Mouse (Mus musculus) adrenal gland, adult (tissue): Measurements from ENCODE around the gene Pfn4.
A peak's percentile ranks its signal among the peaks of the same experiment; 100 is the strongest.
"Not testable (repeated sequence)": the region's sequence is repeated elsewhere in the genome, so short reads cannot be mapped to it uniquely, and the experiment has no call there.

Source experiments
- DNase-seq, 2 experiments: peaks; one replicate each; pipeline ENCODE4 v3.0.0; 2022 to 2023; ENCODE audit warnings: low spot score in 1 of 2; ENCODE audit not compliant: inconsistent age in 2 of 2

Pfn4 gene

DNA sequence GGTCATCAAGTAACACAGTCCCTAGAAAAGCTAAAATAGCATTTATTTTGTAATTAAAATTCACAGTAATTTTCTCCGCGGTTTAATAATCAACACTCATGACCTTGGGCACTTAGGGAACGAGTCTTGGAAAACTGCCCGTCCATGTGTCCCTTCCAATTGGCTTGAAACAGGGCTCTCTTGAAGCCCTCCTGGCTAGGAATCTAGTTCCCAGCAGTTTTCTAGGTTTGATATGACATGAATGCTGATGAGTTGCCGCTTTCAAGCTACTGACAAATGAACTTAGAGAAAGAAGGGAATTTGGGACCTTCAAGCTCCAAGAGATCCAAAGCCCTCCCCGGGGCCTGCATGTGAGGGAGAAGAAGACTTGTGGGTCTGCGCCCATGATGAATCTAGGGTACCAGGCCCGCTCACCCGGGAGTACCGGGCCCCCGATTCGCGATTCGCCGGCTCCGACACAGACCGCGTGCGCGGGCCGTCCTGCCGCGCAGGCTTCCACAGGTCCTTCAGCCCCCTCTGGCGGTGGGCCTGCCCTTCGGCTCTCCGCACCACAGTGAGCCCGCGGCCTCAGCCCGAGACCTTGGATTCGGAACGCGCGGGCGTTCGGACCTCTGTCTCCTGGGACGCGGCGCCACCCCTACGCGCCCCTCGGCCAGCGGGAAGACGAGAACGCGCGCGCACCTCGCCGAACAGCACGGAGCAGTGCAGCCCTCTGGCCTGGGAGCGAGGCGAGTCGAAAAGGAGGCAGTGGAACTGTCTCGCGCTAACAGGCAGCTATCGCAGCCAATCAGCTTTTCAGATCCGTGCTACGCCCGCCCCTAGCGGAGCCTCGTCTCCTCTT is at the start of gene Pfn4, which contains the start of gene Fam228b:
Gene Pfn4 (plus strand): TSS at position 531 of the 841 bp plus-strand sequence.
Gene Fam228b (minus strand): TSS at position 776 of the 841 bp plus-strand sequence.
- DNase-seq, result peak; percentile 95 to 99

DNA sequence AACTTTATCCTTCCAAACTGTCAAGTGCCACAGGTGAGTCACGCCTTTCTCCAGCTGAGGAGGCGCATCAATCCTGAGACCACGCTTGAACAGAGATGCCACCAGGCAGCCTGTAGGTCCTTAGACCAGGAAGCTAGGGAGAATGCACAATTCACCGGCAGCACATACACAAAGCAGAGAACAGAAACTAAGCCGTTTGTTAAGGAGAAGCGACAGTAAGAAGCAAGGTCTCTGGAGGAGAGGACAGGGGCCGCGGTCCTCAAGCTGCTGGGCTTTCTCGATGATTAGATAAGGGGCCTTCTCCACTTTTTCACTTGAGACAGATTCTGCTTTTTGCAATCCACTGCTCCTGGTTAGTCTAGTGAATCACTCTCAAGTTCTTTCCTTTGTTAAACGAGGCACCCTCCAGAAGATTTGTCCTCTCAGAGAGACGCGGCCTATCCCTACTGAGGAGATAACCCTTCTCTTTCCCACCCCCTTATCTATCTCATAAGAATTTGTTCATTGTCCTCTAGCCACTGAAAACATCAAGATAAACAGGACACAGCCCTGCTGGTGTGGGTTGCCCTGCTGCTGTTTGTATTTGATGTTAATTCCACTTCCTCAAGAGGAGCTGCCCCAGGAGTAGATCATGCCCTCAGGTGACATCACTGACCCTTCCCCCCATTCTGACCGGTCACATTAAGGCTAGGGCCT is 49.6 kb upstream of the Pfn4 start:
- DNase-seq, result no peak

DNA sequence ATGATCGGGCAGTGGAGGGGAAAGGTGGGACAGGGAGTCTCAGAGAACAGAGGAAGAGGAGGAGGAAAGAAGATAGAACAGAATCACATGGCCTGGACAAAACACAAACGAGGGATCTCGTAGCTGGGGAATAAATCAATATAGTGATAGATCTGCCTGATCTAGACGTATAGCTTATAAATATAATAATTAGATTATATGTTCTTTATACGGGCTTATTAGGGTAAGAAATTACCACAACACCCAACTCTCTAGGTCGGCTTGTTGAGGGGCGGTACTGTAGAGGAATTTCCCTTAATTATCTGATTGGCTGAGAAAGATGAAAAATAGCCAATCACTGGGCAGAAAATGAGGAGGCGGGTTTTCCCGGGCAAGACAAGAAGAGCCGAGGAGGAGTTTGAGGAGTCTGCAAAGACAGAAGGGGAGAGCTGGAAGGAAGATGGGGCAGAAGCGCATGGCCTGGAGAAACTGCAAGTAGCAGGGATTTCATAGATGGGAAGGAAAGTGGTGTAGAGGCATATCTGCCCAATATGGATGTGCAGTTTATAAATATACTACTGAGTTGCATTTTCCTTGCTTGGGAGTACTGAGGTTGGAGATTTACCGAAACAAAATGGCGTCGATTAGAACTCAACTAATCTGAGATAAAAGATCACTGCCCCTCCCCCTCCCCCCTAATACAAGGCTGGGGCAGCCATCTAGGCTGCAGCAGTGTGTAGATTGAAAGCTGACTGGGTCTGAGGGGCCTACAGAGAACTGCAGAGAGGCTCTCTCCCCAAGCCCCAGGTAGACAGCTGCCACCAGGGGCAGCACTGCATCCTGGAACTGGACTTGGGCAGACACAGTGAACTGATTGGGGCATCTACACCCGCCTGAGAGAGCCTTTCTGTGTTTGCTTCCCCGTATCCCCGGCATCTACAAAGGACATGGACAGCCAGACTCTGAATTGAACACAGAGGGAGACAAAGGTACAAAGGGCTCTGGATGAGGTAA is 48.8 kb upstream of the Pfn4 start:
- no peak for DNase-seq

DNA sequence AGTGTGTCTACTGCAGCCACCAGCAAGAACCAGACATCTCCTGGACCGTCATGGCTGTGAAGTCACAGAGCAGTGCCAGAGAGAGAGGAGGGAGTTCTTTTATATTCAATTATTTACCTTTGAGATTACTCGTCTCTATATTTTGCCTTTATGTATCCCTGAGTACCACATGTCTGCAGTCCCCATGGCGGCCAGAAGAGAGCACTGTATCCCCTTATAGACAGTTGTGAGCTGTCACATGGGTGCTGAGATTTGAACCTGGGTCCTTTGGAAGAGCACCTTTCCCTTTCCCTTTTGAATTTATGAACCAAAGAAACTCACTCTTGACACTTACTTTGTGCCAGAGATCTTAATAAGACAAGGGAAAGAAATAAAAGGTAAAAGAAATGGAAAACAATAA is 39.7 kb upstream of the Pfn4 start:
- no peak for DNase-seq

DNA sequence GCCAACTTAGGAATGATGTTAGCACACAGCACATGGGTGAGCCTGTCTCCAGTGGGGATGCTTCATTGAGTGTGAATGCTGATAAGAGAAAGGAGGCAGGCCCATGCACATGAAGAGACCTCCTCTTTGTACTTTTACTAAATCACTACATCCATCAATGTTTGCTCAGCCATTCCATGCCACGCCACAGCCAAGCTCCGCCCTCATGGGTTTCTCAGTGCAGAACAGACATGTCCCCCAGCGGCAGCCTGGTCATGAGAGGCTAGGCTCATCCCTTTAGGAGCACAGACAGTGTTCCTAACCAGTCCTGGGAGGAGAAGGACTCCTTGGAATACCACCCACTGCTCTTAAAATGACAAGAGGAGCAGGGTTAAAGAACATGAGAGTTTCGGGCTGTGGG is 37.2 kb upstream of the Pfn4 start:
- no peak for DNase-seq

DNA sequence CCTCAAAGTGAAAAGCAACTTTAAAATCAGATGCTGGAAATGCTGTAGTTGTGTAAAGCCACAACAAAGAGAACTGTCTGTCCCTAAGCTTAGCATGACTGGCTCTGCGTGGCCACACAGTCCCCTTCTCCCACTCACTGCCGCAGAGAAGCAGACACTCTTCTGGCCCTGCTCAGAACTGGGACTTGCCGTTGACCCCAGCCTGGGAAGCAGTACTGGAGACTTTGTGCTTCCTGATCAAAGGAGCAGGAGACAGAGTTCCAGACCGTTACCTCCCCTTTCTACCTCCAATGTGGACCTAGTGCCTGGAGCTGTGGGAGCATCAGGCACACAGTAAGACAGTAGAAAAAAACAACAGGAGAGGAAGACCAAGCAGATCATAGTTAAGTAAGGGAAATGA is 36.5 kb upstream of the Pfn4 start:
- no peak for DNase-seq

DNA sequence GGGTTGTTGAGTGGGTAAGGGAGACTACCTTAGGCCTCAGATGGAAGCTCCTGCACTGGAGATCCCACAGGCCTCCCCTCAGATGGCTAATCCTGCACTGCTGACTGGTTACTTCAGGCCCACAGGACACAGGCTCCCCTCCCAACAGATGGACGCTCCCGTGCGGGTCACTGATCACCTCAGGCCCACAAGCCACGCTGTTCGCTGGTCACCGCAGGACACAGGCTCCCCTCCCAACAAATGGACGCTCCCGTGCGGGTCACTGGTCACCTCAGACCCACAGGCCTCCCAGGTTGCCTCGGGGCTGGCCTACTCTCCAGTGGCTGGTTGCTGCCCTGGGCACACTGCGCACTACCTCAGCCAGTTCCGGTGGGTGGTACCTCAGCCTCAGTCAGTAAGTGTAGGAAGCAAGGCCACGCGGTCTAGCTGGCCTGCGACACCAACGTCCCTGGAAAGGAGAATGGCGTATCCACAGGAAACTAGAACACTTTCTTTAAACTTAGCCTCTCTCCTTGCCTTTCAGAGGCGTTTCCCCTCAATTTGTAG is 30.7 kb upstream of the Pfn4 start, which contains the start of gene Fam228a:
Gene Fam228a (minus strand): TSS at position 400 of the 546 bp plus-strand sequence.
- no peak for DNase-seq

DNA sequence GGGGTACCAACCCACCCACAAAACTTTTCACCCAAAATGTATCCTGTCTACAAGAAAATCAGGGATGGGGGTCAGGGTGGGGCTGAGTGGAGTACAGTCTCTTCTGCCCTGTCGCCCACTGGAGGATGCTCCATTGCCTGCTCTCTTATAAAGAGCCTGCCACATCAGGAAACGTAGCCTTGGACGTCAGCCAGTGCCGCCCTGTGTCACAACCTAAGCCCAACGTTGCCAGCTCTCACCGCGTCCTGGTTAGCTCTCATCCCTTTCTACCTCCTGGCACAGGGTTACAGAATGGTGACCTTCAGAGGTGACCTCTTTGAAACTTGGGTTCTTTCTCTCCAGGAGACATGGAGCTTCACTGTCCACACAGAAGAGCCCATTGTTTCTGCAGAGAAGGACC is 28.0 kb upstream of the Pfn4 start:
- DNase-seq, result peak in 1 of 2 experiments; percentile 76

DNA sequence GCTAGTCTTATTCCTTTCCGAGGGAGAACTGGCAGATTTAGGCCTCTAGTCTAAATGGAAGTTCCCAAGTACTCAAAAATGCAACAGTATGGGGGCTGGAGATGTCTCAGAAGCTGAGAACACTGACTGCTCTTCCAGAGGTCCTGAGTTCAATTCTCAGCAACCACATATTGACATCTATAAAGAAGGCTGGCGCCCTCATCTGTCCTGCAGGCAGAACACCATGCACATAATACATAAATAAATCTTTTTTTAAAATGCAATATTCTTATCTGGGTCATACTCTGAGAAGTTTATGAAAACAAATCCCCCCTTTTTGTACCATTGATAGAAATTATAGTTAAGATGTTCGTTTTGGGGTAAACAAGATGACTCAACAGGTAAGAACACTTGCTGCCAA is 26.6 kb upstream of the Pfn4 start:
- DNase-seq, result no peak

DNA sequence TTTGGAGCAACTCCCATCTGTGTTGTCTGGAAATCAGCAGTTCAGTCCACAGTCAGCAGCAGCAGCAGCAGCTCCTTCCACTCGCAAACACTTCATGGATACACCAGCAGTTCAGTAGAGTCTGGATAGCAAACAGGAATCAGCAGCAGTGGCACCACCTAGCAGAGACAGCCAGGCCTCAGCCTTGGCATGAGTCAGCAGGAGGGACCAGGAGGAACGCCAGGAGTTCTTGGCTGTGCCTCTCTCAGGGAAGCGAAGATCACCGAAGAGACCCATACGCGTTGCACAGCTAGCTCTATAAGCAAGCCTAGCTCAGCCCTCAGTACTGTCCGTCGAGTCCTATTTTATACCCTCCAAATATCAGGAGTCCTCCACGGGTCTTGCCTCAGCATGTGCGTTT is 24.3 kb upstream of the Pfn4 start:
- DNase-seq, result peak in 1 of 2 experiments; percentile 28

DNA sequence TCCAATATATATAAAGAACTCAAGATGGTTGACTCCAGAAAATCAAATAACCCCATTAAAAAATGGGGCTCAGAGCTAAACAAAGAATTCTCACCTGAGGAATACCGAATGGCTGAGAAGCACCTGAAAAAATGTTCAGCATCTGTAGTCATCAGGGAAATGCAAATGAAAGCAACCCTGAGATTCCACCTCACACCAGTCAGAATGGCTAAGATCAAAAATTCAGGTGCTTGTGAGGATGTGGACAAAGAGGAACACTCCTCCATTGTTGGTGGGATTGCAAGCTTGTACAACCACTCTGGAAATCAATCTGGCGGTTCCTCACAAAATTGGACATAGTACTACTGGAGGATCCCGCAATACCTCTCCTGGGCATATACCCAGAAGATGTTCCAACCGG is 14.4 kb upstream of the Pfn4 start:
- DNase-seq, result not testable (repeated sequence)

DNA sequence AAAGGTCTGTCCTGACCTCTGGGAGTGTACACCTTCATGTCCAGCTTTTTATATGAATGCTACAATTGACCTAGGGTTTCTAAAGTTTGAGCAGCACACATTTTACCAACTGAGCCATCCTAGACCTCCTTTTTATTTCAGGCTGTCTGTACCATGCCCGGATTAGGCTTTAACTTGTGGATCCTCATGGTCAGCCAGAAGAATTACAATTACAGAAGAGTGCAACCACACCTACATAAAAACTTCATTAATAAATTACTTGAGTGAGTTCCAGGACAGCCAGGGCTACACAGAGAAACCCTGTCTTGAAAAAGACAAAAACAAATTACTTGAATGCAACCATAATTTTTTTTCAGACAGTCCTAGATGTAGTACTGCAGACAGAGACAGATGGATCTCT is 11.8 kb upstream of the Pfn4 start:
- no peak for DNase-seq

DNA sequence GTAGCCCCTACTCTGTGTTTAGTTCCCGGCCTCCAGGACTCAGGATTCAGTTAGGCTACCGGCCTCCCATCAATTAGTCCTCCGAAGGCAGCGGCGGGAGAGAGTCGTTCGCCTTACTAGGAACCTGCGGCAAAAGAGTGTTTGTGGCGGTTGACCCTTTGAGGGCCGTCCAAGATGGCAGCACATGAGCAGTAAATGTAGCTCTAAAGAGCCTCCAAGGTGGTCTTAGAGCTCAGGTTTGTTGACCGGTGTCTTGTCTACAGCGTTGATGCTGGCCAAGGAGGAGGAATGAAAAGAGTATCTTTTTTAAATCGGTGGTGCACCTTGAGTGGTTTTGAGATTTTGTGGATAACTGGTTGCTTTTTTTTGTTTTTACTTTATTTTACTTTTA is 506 bp downstream of the Pfn4 start:
- no peak for DNase-seq

DNA sequence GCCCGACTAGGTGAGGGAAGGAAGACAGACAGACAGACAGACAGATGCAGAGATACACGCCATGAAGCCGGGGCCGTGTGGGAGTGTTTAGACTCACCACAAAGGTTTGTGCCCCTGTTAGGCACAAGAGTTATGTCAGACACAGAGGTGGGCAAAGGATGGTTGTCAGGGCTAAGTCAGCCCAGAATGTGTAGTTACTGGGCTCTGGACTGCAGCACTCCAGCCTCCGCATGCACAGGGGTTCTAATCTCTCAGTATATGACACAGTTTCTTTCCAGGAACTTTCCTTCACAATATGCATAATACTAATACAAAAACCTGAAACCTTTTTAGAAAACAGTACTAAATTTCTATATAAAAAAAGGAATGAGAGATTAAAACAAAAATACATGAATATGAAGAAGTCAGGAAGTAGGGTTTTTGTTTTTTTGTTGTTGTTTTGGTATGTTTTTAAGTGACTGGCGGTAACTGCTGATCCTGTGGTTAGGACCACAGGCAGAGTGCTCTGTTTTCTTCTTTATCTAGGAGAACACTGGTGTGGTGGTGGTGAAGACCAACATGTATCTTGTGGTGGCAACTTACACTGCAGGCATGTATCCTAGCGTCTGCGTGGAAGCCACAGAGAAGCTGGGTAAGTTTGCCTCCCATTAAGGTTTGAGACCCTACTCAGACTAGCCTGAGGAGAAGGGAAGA is 6.2 kb downstream of the Pfn4 start:
- no peak for DNase-seq

DNA sequence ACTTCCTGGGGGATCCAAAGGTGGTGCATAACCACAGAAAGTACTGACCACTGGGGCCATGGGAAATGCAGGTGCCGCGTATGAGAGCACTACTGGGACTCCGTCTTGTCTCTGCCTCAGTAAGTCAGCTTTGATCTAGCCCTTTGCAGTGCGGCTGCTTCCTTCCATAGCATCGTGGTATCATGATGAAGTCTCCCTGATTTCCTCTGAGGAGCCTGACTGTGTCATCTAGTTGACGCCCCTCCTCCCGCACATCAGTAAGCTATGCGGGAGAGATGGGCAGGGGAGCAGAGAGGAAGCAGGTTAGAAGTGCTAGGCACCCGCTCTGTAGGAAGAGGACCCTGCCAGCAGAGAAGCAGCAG is 6.7 kb downstream of the Pfn4 start:
- DNase-seq, result no peak

DNA sequence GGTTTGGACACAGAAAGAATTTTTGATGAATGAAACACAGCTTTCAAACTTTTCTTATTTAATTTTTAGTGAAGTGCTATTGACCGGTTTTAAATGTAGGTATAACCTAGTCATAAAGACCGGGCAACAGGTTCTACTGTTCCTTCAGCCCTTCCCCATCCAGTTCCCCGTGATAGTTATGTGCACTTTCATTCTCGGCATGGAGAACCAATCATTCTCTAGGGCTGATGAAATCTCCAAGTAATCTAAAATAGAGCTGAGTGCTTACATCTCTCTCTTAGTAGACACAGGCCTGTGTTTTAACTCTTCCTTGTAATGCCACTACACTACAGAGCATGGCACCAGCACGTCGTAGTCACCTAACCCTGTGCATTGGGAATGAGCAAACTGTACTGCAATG is 8.9 kb downstream of the Pfn4 start:
- DNase-seq, result no peak

DNA sequence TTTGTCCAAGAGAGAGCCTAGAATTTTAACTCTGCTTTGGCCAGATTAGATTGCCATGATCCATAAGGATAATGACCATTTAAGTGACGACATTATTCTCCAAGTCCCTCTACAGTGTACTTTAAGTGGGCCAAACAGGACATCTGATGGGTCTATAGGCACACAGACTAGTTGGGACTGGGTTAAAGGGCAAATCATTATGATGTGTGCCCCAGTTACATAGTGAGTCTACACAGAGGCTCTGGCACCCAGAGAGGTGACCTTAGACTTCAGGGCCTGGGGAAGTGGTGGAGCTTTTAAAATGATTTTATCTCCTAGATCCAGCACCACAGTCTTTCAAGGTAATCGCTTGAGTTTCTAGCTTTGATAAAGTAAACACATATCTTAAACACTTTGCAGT is 11.4 kb downstream of the Pfn4 start:
- DNase-seq, result no peak

DNA sequence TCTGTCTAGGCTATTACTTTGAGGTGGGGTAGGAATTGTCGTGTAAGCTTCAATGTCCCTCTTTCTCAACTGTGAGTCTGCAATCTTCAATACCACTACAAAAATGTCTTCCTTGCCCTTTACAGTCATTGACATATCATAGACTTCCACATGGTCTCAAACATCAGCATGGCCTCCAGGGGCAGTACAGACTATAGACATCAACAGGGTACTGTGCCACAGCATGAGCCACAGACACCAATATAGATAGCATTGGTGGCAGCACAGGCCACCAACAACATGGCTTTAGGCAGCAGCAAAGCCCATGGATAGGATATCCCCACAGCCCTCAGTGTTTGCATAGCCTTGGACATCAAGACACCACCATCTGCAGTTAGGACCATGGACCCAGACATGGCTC is 12.4 kb downstream of the Pfn4 start:
- no peak for DNase-seq

DNA sequence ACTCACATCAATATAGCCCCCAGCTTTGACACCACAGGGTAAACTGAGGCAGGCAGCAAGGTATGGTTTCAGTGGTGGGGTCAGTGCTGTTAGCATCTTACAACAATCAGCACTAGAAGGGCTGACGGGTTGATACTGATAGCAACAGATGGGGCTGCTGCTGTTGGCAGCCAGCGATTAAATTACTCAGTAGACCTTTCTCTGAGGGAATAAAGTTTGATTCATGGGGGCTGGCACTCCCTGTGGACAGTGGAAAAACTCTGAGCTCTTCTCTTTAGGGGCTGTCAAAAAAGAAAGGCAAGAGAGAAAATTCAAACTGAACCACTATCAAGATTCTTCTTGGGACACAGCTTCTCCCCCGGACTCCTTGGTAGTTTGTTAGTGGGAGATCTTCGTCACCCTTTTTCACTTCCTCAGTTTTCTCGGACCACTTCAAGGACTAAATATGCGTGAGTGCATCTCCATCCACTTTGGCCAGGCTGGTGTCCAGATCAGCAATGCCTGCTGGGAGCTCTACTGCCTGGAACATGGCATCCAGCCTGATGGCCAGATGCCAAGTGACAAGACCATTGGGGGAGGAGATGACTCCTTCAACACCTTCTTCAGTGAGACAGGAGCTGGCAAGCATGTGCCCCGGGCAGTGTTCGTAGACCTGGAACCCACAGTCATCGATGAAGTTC is 13.0 kb downstream of the Pfn4 start:
- DNase-seq, result peak in 1 of 2 experiments; percentile 15

DNA sequence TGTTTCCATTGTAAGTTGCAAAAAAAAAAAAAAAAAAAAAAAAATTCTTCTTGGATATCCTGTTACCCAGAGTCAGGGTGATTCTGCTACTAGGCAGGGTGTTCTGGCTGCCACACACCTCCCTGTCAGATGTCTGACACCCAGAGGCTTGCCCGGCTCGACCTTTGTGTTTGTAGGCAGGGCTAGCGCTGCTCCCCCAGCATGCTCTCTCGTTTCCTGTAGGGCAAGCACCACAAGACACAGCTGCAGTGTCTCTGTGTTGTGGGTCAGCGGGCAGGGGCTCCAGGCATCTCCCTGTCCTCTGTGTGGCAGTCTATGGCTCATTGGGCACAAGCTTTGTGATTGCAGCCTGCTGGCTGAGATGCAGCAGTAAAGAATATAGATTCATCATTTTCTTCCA is 14.8 kb downstream of the Pfn4 start:
- DNase-seq, result no peak
